Mouse (Mus musculus) midbrain, embryonic 14.5 days (tissue): ENCODE measurements at regions not wholly inside any gene's neighbourhood (a gene's known extent, or its start where the extent isn't known, plus 50 kb on each side); places are given as distances from the start of the nearest gene placed in this dataset.

ENCODE experiments used
- ATAC-seq: fragments of 200-750 bp; cut with Nextera tagmentation; 2 replicates; pipeline ENCODE4 v1.8.0; 2017; ENCODE audit warnings: moderate number of reproducible peaks, moderate library complexity; ENCODE audit not compliant: low FRiP score, low TSS enrichment
- DNase-seq: peaks from one replicate; pipeline ENCODE4 v3.0.0-alpha.2; 2015
- H3K27ac ChIP-seq: fragments of 300-500 bp; sonication (generic); replicated peaks from 2 replicates; pipeline ENCODE4 v1.5.1; 2014; ENCODE audit warnings: mild to moderate bottlenecking, low read depth, low read length, moderate library complexity
- H3K27me3 ChIP-seq: fragments of 300-500 bp; sonication (generic); 2 replicates; pipeline ENCODE4 v1.6.1; 2014; ENCODE audit warnings: low read length, control low read depth, mixed read lengths; ENCODE audit not compliant: control insufficient read depth, insufficient read depth
- H3K36me3 ChIP-seq: fragments of 300-500 bp; sonication (generic); 2 replicates; pipeline ENCODE4 v1.6.1; 2014; ENCODE audit warnings: low read length, control low read depth; ENCODE audit not compliant: control insufficient read depth, insufficient read depth
- H3K4me1 ChIP-seq: fragments of 300-500 bp; sonication (generic); 2 replicates; pipeline ENCODE4 v1.6.1; 2014; ENCODE audit warnings: mild to moderate bottlenecking, antibody characterized with exemption, low read length, control low read depth; ENCODE audit not compliant: control insufficient read depth, insufficient read depth
- H3K4me2 ChIP-seq: fragments of 300-500 bp; sonication (generic); 2 replicates; pipeline ENCODE4 v1.6.1; 2014; ENCODE audit warnings: mild to moderate bottlenecking, low read length, moderate library complexity
- H3K4me3 ChIP-seq: fragments of 300-500 bp; sonication (generic); replicated peaks from 2 replicates; pipeline ENCODE4 v1.5.1; 2014; ENCODE audit warnings: low read depth, low read length
- H3K9ac ChIP-seq: fragments of 300-500 bp; sonication (generic); replicated peaks from 2 replicates; pipeline ENCODE4 v1.6.1; 2014; ENCODE audit warnings: mild to moderate bottlenecking, low read length, moderate library complexity
- H3K9me3 ChIP-seq: fragments of 300-500 bp; sonication (generic); 2 replicates; pipeline ENCODE4 v1.6.1; 2016; ENCODE audit warnings: low read length, control low read depth, mixed read lengths; ENCODE audit not compliant: control insufficient read depth
- WGBS: fragments of 180-500 bp; shearing (Covaris S2); extraction: QIAGEN DNeasy Blood & Tissue Kit; methylation state at CpG from one replicate; pipeline ENCODE4 v1.1.7; 2014; 5-methylcytosine and 5-hydroxymethylcytosine counted together

- WGBS = 89% methylated on average over 5 of the region's 5 CpGs
- Histone ChIP-seq H3K9me3 (no peaks in the 10 kb centered on the region), H3K27ac (no peak overlapping the region), H3K4me3 (no peak overlapping the region), H3K4me1 (no peaks in the 10 kb centered on the region), H3K36me3 (no peaks in the 10 kb centered on the region), H3K4me2 (no peak overlapping the region), H3K27me3 (no peaks in the 10 kb centered on the region), H3K9ac (no peak overlapping the region)
- DNase-seq = no peak
- ATAC-seq = no peak
Observed at GRCm38 (mm10) chr4:131558513-131558912, 279.6 kb downstream of the Ptpru start.

GRCm38 (mm10) chr4:131563851-131564250, 274.2 kb downstream of the Ptpru start:
- no peak for ATAC-seq
- Histone ChIP-seq H3K4me3 (no peak overlapping the region), H3K4me1 (no peaks in the 10 kb centered on the region), H3K9ac (no peak overlapping the region), H3K27me3 (no peaks in the 10 kb centered on the region), H3K4me2 (no peak overlapping the region), H3K27ac (no peak overlapping the region), H3K36me3 (no peaks in the 10 kb centered on the region), H3K9me3 (no peaks in the 10 kb centered on the region)
- WGBS = 79% methylated on average over 4 of the region's 4 CpGs
- no peak for DNase-seq

GRCm38 (mm10) chr4:131565203-131565602, 272.9 kb downstream of the Ptpru start:
- H3K4me1 ChIP-seq = no peaks in the 10 kb centered on the region
- H3K4me3 ChIP-seq = no peak overlapping the region
- no peaks in the 10 kb centered on the region for H3K27me3 ChIP-seq
- no peak for ATAC-seq
- DNase-seq = no peak
- no peaks in the 10 kb centered on the region for H3K9me3 ChIP-seq
- H3K27ac ChIP-seq = no peak overlapping the region
- no peaks in the 10 kb centered on the region for H3K36me3 ChIP-seq
- 84% methylated on average over 7 of the region's 7 CpGs for WGBS
- H3K4me2 ChIP-seq = no peak overlapping the region
- H3K9ac ChIP-seq = no peak overlapping the region

GRCm38 (mm10) chr4:131567241-131567640, 270.8 kb downstream of the Ptpru start:
- Histone ChIP-seq H3K4me2 (no peak overlapping the region), H3K27ac (no peak overlapping the region), H3K4me1 (no peaks in the 10 kb centered on the region), H3K4me3 (no peak overlapping the region), H3K36me3 (no peaks in the 10 kb centered on the region), H3K27me3 (no peaks in the 10 kb centered on the region), H3K9ac (no peak overlapping the region), H3K9me3 (no peaks in the 10 kb centered on the region)
- no peak for ATAC-seq
- DNase-seq = peak; percentile 23
- WGBS = 60% methylated on average over 2 of the region's 2 CpGs

GRCm38 (mm10) chr4:131569156-131569555, 268.9 kb downstream of the Ptpru start:
- Histone ChIP-seq H3K4me3 (no peak overlapping the region), H3K36me3 (no peaks in the 10 kb centered on the region), H3K4me1 (no peaks in the 10 kb centered on the region), H3K27ac (no peak overlapping the region), H3K9ac (no peak overlapping the region), H3K4me2 (no peak overlapping the region), H3K9me3 (no peaks in the 10 kb centered on the region), H3K27me3 (no peaks in the 10 kb centered on the region)
- peak; percentile 22 for DNase-seq
- WGBS = 62% methylated on average over 5 of the region's 5 CpGs
- ATAC-seq = no peak

GRCm38 (mm10) chr4:131577571-131577970, 260.5 kb downstream of the Ptpru start:
- DNase-seq = no peak
- no peak overlapping the region for H3K4me3 ChIP-seq
- H3K36me3 ChIP-seq = no peaks in the 10 kb centered on the region
- no peak overlapping the region for H3K27ac ChIP-seq
- 89% methylated on average over 4 of the region's 4 CpGs for WGBS
- H3K4me1 ChIP-seq = no peaks in the 10 kb centered on the region
- no peak for ATAC-seq
- no peak overlapping the region for H3K9ac ChIP-seq
- H3K27me3 ChIP-seq = no peaks in the 10 kb centered on the region
- no peaks in the 10 kb centered on the region for H3K9me3 ChIP-seq
- H3K4me2 ChIP-seq = no peak overlapping the region

- H3K9ac ChIP-seq = no peak overlapping the region
- H3K4me2 ChIP-seq = no peak overlapping the region
- H3K27me3 ChIP-seq = no peaks in the 10 kb centered on the region
- H3K4me3 ChIP-seq = no peak overlapping the region
- no peaks in the 10 kb centered on the region for H3K9me3 ChIP-seq
- no peaks in the 10 kb centered on the region for H3K36me3 ChIP-seq
- H3K27ac ChIP-seq = no peak overlapping the region
- 67% methylated on average over 3 of the region's 3 CpGs for WGBS
- ATAC-seq (no peak), DNase-seq (no peak)
- no peaks in the 10 kb centered on the region for H3K4me1 ChIP-seq
Observed at GRCm38 (mm10) chr4:131585946-131586345, 252.1 kb downstream of the Ptpru start.

GRCm38 (mm10) chr4:131587536-131587935, 250.6 kb downstream of the Ptpru start:
- ATAC-seq (no peak), DNase-seq (no peak)
- Histone ChIP-seq H3K9ac (no peak overlapping the region), H3K4me2 (no peak overlapping the region), H3K27ac (no peak overlapping the region), H3K27me3 (no peaks in the 10 kb centered on the region), H3K4me1 (no peaks in the 10 kb centered on the region), H3K4me3 (no peak overlapping the region), H3K36me3 (no peaks in the 10 kb centered on the region), H3K9me3 (no peaks in the 10 kb centered on the region)
- WGBS = 72% methylated on average over 7 of the region's 7 CpGs

- no peaks in the 10 kb centered on the region for H3K27me3 ChIP-seq
- 60% methylated on average over 4 of the region's 4 CpGs for WGBS
- ATAC-seq (no peak), DNase-seq (no peak)
- no peak overlapping the region for H3K9ac ChIP-seq
- no peak overlapping the region for H3K27ac ChIP-seq
- H3K9me3 ChIP-seq = no peaks in the 10 kb centered on the region
- H3K36me3 ChIP-seq = no peaks in the 10 kb centered on the region
- no peaks in the 10 kb centered on the region for H3K4me1 ChIP-seq
- H3K4me2 ChIP-seq = no peak overlapping the region
- H3K4me3 ChIP-seq = no peak overlapping the region
Observed at GRCm38 (mm10) chr4:131590136-131590535, 248.0 kb downstream of the Ptpru start.
